Mouse (Mus musculus) CD8-positive naive resting alpha-beta T cell, adult 2 months (primary cell): ENCODE results near the gene Nme9.

ENCODE experiments used
- DNase-seq, 2 experiments: peaks; one replicate each; pipeline ENCODE4 v3.0.0; 2022; ENCODE audit warnings: low read depth in 2 of 2, low spot score in 2 of 2

Nme9 gene

DNA sequence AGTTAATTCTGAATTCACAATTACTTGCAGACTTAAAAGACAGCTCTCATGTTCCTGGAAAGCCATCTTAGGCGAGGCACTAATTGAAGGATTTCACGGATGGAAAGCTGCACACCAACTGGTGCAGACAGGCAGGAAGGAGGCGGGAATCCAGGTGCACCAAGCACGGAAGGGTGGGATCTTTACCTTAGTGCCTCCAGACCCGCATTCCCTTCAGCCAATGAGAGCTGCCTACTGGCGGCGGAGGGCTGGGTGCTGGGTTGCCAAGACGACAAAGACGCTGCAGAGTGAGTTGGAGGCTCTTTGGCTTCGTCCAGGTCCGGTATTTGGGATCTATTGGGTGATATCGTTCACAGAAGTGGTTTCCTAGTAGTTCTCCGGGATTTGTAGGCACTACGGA is at the start of gene Nme9:
Nme9 (plus strand) TSS at position 315 of the 400 bp plus-strand sequence.
- DNase-seq, result no peak

DNA sequence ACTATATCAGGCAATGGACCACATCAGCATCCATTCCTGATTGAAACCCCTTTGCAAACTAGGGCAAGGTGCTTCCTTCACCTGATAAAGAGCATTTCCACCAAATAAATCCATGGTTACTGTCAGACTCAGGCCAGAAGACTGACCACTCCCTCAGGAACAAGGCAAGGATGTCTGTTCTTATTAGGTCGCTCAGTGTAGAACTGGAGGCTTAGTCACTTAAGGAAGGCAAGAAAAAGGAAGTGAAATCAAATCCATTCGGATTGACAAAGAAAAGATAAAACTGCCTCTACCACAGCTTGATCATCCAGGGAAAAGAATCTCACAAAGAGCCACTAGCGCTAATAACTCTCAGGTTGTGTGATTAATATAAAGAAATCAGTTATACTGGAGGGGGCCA is 42.0 kb upstream of the Nme9 start:
- no peak for DNase-seq

GRCm38 (mm10) chr9:99411093-99411492 is 40.2 kb upstream of the Nme9 start:
- DNase-seq, result no peak

- DNase-seq, result no peak
Observed at GRCm38 (mm10) chr9:99411785-99412184, 39.5 kb upstream of the Nme9 start.

DNA sequence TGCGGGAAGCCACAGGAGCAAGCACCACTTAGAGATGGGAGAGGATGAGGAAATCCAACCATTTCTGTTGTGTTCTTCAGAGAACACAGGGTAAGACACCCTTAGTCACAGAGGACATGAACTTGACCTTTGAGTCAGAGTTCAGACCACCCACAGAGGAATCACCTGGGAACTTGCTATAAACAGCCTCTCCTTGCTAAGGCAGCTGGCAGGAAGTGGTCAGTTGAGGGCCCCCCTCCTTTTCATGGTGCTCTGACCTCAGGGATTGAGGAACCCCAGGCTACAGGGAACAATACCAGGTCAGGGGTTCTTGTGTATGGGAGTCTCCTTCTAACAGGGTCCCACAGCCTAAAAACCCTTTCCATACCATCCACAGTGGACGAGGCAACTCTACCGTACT is 34.5 kb upstream of the Nme9 start:
- no peak for DNase-seq

GRCm38 (mm10) chr9:99417288-99417846 is 33.9 kb upstream of the Nme9 start:
- no peak for DNase-seq

GRCm38 (mm10) chr9:99418377-99418776 is 32.9 kb upstream of the Nme9 start:
- DNase-seq, result no peak

GRCm38 (mm10) chr9:99419951-99420701 is 31.1 kb upstream of the Nme9 start:
- no peak for DNase-seq

DNA sequence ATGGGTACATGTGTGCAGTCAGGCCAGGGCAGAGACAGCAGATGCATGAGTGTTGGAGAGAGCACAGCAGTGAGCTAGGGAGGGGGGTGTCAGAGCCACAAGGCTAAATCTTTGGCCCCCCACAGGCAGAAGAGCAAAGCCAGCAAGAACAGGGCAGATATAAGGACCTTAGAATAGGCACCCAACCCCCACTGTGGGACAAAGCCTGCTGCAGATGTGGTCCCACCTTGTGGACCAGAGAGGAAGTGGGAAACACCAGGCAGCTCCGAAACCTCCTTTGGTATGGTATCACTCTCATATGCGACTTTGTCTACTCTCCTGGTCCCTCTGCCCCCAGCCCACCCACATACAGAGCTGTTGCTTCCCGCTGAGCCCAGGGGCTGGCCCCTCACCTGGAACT is 29.4 kb upstream of the Nme9 start:
- no peak for DNase-seq

GRCm38 (mm10) chr9:99423692-99424573 is 27.3 kb upstream of the Nme9 start:
- no peak for DNase-seq

- DNase-seq, result no peak
Observed at GRCm38 (mm10) chr9:99424574-99424863, 26.8 kb upstream of the Nme9 start.

- no peak for DNase-seq
Observed at GRCm38 (mm10) chr9:99425262-99425661, 26.0 kb upstream of the Nme9 start.

DNA sequence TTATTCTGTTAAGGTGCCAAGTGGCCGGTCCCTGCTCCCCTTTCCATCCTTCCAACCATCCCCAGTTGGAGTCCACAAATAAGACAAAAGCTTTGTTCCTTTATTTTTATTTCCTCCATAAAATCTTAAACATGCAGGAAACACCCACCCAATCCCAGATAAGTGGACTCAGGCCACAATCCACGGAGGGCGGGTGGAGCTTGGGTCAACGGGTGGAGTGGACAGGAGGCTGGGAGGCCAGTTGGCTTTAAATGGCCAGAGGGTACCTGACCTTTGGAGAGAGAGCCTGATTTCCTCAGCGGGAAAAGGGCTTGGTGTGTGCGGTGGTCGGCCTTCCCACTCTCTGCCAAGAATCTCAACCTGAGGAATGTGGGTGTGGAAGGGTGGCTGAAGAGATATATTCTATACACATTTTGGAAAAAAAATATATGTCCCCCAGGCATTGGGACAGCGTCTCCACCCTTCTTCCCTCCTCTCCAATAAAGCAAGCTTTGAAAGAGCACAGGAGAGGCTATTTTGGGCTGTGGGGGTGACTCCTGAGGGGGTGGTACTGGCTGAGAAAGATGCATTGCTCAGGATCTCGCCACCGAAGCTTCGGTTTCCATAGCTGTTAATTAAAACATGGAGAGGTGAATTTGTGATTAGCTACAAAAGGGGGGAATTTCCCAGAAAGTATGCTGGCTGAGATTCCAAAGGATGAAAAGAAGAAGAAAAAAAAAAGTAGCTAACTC is 22.5 kb upstream of the Nme9 start:
- DNase-seq, result no peak

DNA sequence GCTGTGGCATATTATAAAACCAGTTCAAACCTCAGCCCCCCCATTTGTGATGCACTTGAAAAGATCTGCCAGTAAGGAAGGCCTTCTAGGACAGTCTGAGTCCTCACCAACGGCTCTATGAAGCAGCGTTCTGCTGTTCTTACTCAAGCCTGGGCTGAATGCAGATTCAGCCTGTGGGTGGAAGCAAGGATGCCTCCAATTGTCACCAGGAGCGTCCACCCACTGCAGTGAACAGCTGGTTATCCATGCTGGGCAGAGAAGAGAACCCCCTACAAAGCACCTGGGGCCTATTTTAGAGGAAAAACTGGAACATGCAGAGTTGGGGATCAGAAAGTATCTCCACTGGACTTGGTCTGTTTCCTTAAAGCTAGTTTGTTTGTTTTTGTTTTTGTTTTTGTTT is 21.4 kb upstream of the Nme9 start:
- no peak for DNase-seq

DNA sequence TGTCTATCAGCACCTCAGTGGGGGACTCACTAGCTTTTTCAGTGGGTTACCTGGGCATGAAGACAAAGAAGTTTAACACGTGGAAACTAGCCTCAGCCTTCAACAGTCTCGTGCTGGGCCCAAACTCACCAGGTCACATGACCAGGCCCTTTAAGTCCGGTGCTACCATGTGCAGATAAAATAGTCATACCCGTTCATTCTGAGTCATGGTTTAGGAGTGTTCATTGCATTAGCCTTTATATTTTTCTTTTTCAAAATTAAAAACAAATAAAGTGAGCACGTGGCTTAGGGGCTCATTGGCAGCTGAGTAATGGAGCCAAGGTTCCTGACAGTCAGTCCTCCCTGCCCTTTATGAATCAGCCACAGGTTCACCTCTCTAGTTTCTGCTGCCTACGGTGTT is 20.5 kb upstream of the Nme9 start:
- DNase-seq, result no peak

GRCm38 (mm10) chr9:99431346-99431745 is 19.9 kb upstream of the Nme9 start:
- DNase-seq, result no peak

DNA sequence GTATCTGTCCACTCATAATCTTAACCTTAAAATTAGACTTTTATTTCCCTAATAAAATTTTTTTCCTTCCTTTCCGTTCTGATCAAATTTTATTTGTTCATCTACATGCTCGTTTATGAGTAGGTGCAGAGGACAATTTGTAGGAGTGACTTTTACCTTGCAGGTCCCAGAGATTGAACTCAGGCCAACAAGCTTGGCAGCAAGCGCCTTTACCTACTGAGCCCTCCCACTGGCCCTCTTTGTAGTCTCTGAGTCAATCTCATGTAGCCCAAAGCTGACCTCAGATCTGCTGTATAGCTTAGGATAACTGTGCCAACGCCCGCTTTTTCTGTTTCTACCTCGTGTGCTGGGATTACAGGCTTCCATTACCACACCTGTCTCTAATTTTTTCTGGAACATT is 19.3 kb upstream of the Nme9 start:
- DNase-seq, result no peak

- no peak for DNase-seq
Observed at GRCm38 (mm10) chr9:99432478-99432877, 18.8 kb upstream of the Nme9 start.

GRCm38 (mm10) chr9:99434892-99435618 is 16.2 kb upstream of the Nme9 start:
- no peak for DNase-seq

- no peak for DNase-seq
Observed at GRCm38 (mm10) chr9:99435619-99436181, 15.6 kb upstream of the Nme9 start.
